Mouse (Mus musculus) spleen, postnatal 36 days (tissue): ENCODE results near the gene Ubox5.
A peak's percentile ranks its signal among the peaks of the same experiment; 100 is the strongest.
"Not testable (repeated sequence)": the region's sequence is repeated elsewhere in the genome, so short reads cannot be mapped to it uniquely, and the experiment has no call there.

Experiments used
- DNase-seq, 2 experiments: peaks; one replicate each; pipeline ENCODE4 v3.0.0; 2022; ENCODE audit warnings: low spot score in 2 of 2, mixed read lengths in 1 of 2

Ubox5 gene

DNA sequence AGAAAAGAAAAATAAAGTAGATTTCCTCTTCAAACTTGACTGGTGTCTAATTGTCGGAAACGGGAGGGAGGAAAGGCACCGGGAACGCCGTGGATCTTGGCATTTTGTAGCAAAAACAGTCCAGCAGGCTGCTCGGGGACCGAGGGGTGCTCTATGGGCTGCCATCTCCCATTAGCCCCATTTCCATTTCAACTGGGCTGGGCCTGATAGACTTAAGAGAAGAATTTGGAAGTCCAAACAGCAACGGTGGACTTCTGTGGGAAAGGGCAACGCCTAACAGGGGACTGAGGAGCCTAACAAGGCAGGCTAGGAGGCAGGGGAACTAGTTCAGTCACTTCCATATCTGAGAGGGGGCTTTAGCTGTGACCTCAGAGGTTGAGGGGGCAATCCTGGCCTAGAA lies 52.8 kb downstream of the Ubox5 start:
- DNase-seq: no peak

DNA sequence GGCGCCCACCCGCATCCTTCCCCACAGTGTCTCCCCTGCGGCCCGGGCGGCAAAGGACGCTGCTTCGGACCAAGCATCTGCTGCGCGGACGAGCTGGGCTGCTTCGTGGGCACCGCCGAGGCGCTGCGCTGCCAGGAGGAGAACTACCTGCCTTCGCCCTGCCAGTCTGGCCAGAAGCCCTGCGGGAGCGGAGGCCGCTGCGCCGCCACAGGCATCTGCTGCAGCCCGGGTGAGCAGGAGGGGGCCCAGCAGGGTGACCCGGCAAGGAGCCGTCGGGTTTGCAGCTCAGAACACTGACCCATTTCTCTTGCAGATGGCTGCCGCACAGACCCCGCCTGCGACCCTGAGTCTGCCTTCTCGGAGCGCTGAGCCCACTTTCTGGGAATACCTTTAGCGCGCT lies 53.3 kb downstream of the Ubox5 start:
- not testable (repeated sequence) for DNase-seq

DNA sequence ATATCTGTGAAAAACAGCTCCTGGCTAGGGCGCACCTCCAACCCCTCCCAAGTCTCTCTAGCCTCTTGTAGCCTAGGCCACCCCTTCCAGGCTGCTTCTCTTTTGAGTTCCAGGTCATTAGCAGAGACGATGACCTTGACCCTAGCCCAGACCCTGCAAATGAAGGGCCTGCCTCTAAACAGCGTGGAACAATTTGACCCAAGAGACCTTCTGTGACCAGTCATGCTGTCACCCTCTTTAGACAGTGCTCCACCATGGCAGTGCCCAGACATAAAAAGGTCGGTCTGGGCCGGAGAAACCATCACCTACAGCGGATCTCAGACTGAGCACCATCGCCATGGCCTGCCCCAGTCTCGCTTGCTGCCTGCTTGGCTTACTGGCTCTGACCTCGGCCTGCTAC lies 54.0 kb downstream of the Ubox5 start, which contains the start of gene Oxt:
Gene Oxt, plus strand, starts transcription at position 301 of the 400 bp plus-strand sequence.
- no peak for DNase-seq

DNA sequence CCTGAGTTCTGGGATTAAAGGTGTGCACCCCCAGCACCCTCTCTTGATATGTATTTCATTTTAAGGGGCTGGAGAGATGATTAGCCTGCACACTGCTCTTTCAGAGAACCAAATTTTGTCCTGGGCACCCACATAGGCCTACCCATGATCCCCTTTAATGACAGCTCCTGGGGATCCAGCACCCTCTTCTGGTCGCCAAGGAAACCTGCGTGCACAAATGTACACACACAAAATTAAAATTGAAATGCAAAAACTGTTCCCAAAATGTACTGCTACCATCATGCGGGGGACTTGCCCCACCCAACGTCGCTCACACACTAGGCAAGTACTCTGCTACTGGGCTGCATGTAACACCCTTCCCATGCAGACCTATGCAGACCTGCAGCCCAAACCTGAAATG lies 54.9 kb downstream of the Ubox5 start:
- no peak for DNase-seq

DNA sequence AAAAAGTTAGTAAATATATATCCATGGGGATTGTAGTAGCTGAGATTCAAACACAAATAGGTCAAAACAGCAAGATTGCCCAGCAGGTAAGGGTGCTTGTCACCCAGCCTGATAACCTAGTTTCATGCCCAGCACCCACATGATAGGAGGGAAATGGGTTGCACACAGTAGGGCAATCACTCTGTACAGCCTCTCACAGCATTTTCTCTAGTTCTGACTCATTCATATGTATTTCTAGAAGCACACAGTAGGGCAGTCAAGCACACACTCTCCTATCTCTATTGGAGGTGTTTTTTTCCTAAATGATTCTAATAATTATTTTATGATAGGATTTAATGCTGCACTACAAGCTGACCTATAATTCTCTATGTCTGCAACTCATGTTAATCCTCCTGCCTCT lies 59.9 kb downstream of the Ubox5 start:
- DNase-seq: no peak

DNA sequence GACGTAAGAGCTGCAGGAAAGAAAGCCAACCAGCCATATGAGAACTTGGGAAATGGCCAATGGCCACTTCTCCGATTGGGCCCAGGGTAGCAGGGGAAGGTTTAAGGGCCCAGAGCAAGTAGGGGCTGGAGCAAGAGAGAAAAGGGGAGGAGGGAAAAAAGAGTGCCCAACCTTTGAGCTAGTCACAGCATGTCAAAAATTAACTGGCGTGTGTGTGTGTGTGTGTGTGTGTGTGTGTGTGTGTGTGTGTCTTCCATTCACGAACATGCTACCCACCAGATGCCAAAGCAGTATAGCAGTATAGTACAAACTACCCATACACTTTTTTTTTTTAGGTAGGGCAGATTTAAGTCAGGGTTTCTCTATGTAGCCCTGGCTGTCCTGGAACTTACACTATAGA lies 60.9 kb downstream of the Ubox5 start:
- DNase-seq: no peak

DNA sequence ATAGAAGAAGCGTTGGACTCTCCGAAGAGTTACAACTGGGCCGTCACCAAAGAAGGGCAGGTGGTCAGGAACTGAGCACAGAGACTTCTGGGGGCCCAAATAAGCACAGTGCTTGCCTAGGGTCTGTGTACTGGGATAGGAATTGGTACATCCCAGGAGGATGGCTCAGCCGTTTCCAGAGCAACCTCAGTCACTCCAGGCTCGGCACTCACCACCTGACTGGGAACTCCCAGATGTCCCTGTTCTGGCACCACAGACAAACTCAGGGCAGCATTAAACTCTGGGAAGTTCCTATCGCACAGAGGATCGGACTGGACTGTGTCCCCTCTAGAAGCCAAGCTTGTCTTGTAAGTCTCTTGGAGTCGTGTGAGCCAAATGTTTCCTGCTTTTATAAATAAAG lies 64.9 kb downstream of the Ubox5 start:
- DNase-seq: no peak

DNA sequence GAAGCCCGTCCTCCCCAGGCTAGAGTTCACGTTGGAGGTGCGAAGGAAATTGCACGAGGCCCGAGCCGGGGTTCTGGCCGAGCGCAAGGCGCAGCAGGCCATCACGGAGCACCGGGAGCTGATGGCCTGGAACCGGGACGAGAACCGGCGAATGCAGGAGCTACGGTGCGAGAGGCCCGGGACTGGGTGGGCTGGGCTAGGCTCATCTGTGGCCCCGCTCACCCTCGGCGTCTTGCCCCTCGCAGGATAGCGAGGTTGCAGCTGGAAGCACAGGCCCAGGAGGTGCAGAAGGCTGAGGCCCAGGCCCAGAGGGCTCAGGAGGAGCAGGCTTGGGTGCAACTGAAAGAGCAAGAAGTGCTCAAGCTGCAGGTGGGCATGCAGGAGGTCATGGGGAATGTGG lies 65.8 kb downstream of the Ubox5 start:
- DNase-seq: peak in 1 of 2 experiments; percentile 8

DNA sequence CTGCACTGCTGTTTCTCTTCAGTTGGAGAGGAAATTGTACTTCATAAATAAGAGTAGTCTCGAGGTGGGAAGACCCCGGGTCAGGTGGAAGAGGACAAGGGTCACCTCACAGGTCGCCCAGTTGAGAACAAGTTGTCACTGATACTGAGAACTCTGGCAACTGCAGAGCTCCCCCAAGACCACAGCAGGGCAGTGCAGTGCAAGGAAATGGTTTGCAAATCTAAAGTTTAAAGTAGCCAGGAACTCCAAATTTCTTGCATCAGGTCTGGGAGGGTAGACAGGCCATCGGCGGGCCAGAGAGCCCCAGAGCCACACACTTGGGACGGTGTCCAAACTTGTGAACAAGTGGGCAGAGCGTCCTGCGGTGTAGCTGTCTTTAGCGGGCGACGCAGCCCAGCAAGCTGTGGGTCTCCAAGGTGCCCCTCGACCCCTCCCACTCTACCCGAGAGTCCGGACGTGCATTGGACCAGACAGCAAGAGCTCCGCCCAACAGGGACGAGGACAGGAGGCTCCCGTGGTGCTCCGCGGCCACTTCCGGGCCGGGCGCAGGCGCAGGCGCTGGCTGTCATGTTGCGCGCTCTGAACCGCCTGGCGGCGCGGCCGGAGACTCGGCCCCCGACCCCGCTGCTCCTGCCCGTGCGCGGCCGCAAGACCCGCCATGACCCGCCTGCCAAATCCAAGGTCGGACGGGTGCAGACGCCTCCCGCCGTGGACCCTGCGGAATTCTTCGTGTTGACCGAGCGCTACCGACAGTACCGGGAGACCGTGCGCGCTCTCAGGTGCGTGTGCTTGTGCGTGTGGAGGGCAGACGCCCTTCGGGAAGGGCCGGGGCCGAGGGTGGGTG lies 66.4 kb downstream of the Ubox5 start, which contains the start of gene Mrps26:
Gene Mrps26, plus strand, starts transcription at position 531 of the 844 bp plus-strand sequence.
- DNase-seq: peak; percentile 95

DNA sequence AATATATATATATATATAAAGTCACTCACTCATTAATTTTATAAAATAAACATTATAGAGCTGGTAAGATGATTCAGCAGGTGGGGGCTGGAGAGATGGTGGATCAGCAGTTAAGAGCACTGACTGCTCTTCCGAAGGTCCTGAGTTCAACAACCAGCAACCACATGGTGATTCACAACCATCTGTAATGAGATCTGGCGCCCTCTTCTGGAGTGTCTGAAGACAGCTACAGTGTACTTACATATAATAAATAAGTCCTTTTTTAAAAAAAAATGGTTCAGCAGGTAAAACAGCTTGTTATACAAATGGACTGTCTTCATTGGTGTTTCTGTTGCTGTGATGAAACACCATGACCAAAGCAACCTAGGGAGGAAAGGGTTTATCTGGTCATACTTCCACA lies 71.8 kb downstream of the Ubox5 start:
- DNase-seq: no peak

DNA sequence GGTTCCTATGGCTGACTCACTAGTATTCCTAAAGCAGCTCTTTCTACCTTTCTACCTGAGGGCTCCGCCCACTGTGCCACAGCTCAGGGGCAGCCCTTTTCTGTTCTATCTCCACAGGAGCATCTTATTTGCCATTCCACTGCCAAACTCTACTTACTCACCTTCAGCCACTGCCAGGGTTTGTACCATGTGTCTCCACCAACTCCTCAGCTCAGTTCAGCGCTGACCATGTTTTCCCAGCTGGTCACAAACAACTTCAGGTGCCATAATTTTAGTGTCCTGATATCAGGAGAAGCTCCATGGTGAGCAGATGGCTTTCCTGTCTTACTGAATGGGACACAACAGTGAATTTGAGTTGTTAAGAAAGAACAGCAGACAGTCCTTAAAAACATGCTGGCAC lies 72.4 kb downstream of the Ubox5 start:
- DNase-seq: no peak

DNA sequence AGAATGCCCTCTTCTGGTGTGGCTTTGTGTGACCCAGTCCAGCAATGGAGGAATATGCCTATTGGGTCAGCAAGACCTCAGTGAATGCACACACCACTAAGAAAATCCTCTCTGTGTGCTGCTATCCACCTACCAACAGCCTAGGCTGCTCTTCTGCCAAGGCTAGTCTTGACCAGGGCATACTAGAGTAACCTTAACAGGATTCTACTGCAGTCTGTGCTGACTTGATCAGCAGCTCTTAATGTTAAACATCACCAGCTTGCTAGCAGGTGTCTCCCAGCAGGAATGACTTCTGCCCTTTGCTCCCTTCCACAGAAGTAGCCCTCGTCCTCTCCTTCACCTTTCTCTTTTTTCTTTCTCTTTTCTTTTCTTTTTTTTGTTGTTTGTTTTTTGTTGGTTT lies 73.5 kb downstream of the Ubox5 start:
- no peak for DNase-seq

DNA sequence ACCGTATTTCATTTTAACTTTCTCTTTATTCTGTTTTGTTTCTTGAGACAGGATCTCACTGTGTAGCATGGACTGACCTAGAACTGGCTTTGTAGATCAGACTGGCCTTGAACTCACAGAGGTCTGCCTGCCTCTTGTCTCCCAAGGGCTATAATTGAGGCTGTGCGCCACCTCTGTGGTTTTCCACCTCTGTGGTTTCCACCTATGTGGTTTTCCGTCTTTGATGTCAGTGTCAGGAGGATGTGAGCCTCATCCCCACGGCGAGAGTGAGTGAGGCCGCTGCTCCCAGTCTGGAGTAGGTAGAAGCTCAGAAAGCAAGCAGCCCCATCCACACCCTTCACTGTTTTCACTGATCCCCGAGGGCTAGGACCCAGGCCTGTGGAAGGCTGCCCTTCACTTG lies 75.0 kb downstream of the Ubox5 start:
- no peak for DNase-seq

DNA sequence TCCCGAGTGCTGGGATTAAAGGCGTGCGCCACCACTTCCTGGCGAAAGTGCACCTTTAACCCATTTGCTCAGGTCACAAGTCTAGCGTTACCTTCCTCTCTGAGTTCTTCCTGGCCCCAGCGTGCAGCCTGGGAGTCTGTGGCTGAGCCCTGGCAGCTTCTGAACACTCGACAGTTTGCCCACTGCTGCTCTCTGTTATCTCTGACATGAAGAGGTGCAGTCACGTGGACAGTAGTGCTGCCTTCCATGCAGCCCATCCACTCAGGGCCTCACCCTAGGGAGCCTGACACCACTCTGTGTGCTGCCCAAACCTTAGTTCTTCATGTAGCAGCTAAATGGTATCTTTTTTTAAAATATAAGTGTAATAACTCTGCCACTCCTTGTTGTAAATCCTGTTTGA lies 82.9 kb downstream of the Ubox5 start:
- no peak for DNase-seq

DNA sequence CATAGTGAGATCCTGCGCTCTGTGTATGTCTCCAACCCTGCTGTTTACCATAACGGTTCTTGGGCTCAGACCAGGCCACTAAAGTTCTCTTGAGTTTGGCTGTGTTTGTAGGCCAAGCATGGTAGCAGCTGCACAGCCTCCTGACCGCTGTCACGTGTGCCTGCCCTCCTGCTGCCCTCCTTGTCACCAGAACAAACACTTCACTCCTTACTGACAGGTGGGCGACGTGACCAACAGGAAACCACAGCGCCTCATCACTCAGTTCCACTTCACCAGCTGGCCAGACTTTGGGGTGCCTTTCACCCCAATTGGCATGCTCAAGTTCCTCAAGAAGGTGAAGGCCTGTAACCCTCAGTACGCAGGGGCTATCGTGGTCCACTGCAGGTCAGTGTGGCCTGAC lies 89.6 kb downstream of the Ubox5 start:
- peak; percentile 28 to 55 for DNase-seq
